Mouse (Mus musculus): ENCODE results near the gene Mybl2. TPM values are rescaled to one million over a fixed set of nuclear protein-coding genes. Genes with fewer than 3 reads are reported as not detected.

Mybl2 gene
- polyA plus RNA-seq, 1 experiment = 130 TPM

- no peak for TF ChIP-seq GATA1 (IDR thresholded peaks at IDR 0.05; ENCODE audit: low read length)
Observed at GRCm38 (mm10) chr2:163061203-163062118, 7.0 kb downstream of the Mybl2 start.

GRCm38 (mm10) chr2:163062119-163062508 lies 7.6 kb downstream of the Mybl2 start:
- TF ChIP-seq GATA1 (IDR thresholded peaks at IDR 0.05; ENCODE audit: low read length) = no peak

- no peak for TF ChIP-seq GATA1 (IDR thresholded peaks at IDR 0.05; ENCODE audit: low read length)
Observed at GRCm38 (mm10) chr2:163066326-163066725, 11.8 kb downstream of the Mybl2 start.

GRCm38 (mm10) chr2:163067233-163067632 lies 12.7 kb downstream of the Mybl2 start:
- no peak for TF ChIP-seq GATA1 (IDR thresholded peaks at IDR 0.05; ENCODE audit: low read length)

- no peak for TF ChIP-seq GATA1 (IDR thresholded peaks at IDR 0.05; ENCODE audit: low read length)
Observed at GRCm38 (mm10) chr2:163070213-163070612, 15.7 kb downstream of the Mybl2 start.

GRCm38 (mm10) chr2:163071590-163071989 lies 17.1 kb downstream of the Mybl2 start:
- no peak for TF ChIP-seq GATA1 (IDR thresholded peaks at IDR 0.05; ENCODE audit: low read length)

- TF ChIP-seq GATA1 (IDR thresholded peaks at IDR 0.05; ENCODE audit: low read length) = no peak
Observed at GRCm38 (mm10) chr2:163073023-163073757, 18.7 kb downstream of the Mybl2 start.

GRCm38 (mm10) chr2:163074006-163074405 lies 19.5 kb downstream of the Mybl2 start:
- no peak for TF ChIP-seq GATA1 (IDR thresholded peaks at IDR 0.05; ENCODE audit: low read length)

GRCm38 (mm10) chr2:163074808-163075207 lies 20.3 kb downstream of the Mybl2 start:
- TF ChIP-seq GATA1 (IDR thresholded peaks at IDR 0.05; ENCODE audit: low read length) = no peak

- no peak for TF ChIP-seq GATA1 (IDR thresholded peaks at IDR 0.05; ENCODE audit: low read length)
Observed at GRCm38 (mm10) chr2:163075234-163075633, 20.7 kb downstream of the Mybl2 start.

- TF ChIP-seq GATA1 (IDR thresholded peaks at IDR 0.05; ENCODE audit: low read length) = no peak
Observed at GRCm38 (mm10) chr2:163079041-163079440, 24.6 kb downstream of the Mybl2 start.

- TF ChIP-seq GATA1 (IDR thresholded peaks at IDR 0.05; ENCODE audit: low read length) = no peak
Observed at GRCm38 (mm10) chr2:163082591-163082990, 28.1 kb downstream of the Mybl2 start.

- no peak for TF ChIP-seq GATA1 (IDR thresholded peaks at IDR 0.05; ENCODE audit: low read length)
Observed at GRCm38 (mm10) chr2:163084519-163084918, 30.0 kb downstream of the Mybl2 start.

- TF ChIP-seq GATA1 (IDR thresholded peaks at IDR 0.05; ENCODE audit: low read length) = no peak
Observed at GRCm38 (mm10) chr2:163085047-163085446, 30.6 kb downstream of the Mybl2 start.

- no peak for TF ChIP-seq GATA1 (IDR thresholded peaks at IDR 0.05; ENCODE audit: low read length)
Observed at GRCm38 (mm10) chr2:163086561-163086960, 32.1 kb downstream of the Mybl2 start.

GRCm38 (mm10) chr2:163087728-163088127 lies 33.2 kb downstream of the Mybl2 start, which contains the start of gene Gtsf1l:
Gene Gtsf1l, minus strand, starts transcription at chr2:163087855.
- TF ChIP-seq GATA1 (IDR thresholded peaks at IDR 0.05; ENCODE audit: low read length) = no peak

Data from G1E-ER4 (cell line).